Mouse (Mus musculus) urinary bladder, postnatal 36 days (tissue): ENCODE results near the gene 1700025G04Rik.

ENCODE experiments used
- DNase-seq, 2 experiments: peaks; one replicate each; pipeline ENCODE4 v3.0.0; 2022; ENCODE audit warnings: low spot score in 2 of 2, mixed read lengths in 1 of 2

1700025G04Rik gene

GRCm38 (mm10) chr1:152090018-152090553, at the start of gene 1700025G04Rik:
TSS of gene 1700025G04Rik (minus strand) at chr1:152090125.
- DNase-seq = peak; percentile 73 to 85

GRCm38 (mm10) chr1:152139496-152139895, 49.6 kb upstream of the 1700025G04Rik start:
- DNase-seq = no peak

- DNase-seq = peak in 1 of 2 experiments; percentile 28
Measured at GRCm38 (mm10) chr1:152130029-152130727, 40.3 kb upstream of the 1700025G04Rik start.

- DNase-seq = no peak
Measured at GRCm38 (mm10) chr1:152125451-152125850, 35.5 kb upstream of the 1700025G04Rik start.

GRCm38 (mm10) chr1:152110123-152110522, 20.2 kb upstream of the 1700025G04Rik start:
- DNase-seq = no peak

GRCm38 (mm10) chr1:152106136-152106535, 16.2 kb upstream of the 1700025G04Rik start:
- no peak for DNase-seq

GRCm38 (mm10) chr1:152105246-152105645, 15.3 kb upstream of the 1700025G04Rik start:
- DNase-seq = no peak

- no peak for DNase-seq
Measured at GRCm38 (mm10) chr1:152101746-152102145, 11.8 kb upstream of the 1700025G04Rik start.

- DNase-seq = no peak
Measured at GRCm38 (mm10) chr1:152096045-152096444, 6.1 kb upstream of the 1700025G04Rik start.

- peak; percentile 17 to 25 for DNase-seq
Measured at GRCm38 (mm10) chr1:152090564-152091545, 930 bp upstream of the 1700025G04Rik start.

- DNase-seq = peak; percentile 10 to 32
Measured at GRCm38 (mm10) chr1:152089526-152089925, 399 bp downstream of the 1700025G04Rik start.

GRCm38 (mm10) chr1:152088791-152089401, 1.0 kb downstream of the 1700025G04Rik start:
- DNase-seq = peak; percentile 20 to 23

GRCm38 (mm10) chr1:152088030-152088429, 1.9 kb downstream of the 1700025G04Rik start:
- no peak for DNase-seq

- no peak for DNase-seq
Measured at GRCm38 (mm10) chr1:152086951-152087350, 3.0 kb downstream of the 1700025G04Rik start.

GRCm38 (mm10) chr1:152085561-152085960, 4.4 kb downstream of the 1700025G04Rik start:
- DNase-seq = no peak

- DNase-seq = peak; percentile 30 to 50
Measured at GRCm38 (mm10) chr1:152084638-152085345, 5.1 kb downstream of the 1700025G04Rik start.

- DNase-seq = peak in 1 of 2 experiments; percentile 9
Measured at GRCm38 (mm10) chr1:152081954-152082711, 7.8 kb downstream of the 1700025G04Rik start.

- no peak for DNase-seq
Measured at GRCm38 (mm10) chr1:152081121-152081520, 8.8 kb downstream of the 1700025G04Rik start.

- no peak for DNase-seq
Measured at GRCm38 (mm10) chr1:152080244-152080643, 9.7 kb downstream of the 1700025G04Rik start.

- no peak for DNase-seq
Measured at GRCm38 (mm10) chr1:152077171-152077715, 12.7 kb downstream of the 1700025G04Rik start.
